Mouse (Mus musculus) liver, embryonic 14.5 days (tissue): Measurements from ENCODE around the gene Lce1m. TPM values are rescaled to one million over a fixed set of nuclear protein-coding genes. Genes with fewer than 3 reads are reported as not detected.
A peak's percentile ranks its signal among the peaks of the same experiment; 100 is the strongest.

Experiments used
- ATAC-seq: fragments of 200-750 bp; cut with Nextera tagmentation; 2 replicates; pipeline ENCODE4 v1.8.0; 2017; ENCODE audit warnings: moderate number of reproducible peaks, mild to moderate bottlenecking, moderate library complexity; ENCODE audit not compliant: insufficient read depth
- DNase-seq, 3 experiments: peaks; one replicate each; pipeline ENCODE4 v3.0.0-alpha.2; 2012 to 2013; ENCODE audit warnings: low read depth in 3 of 3, low spot score in 3 of 3
- H3K27ac ChIP-seq: fragments of 300-500 bp; sonication (generic); 2 replicates; pipeline ENCODE4 v1.5.1; 2014; ENCODE audit warnings: moderate library complexity, mild to moderate bottlenecking, control low read depth, inconsistent platforms
- H3K27me3 ChIP-seq: fragments of 300-500 bp; sonication (generic); 2 replicates; pipeline ENCODE4 v1.6.1; 2014; ENCODE audit warnings: mild to moderate bottlenecking, low read length, moderate library complexity; ENCODE audit not compliant: control insufficient read depth, insufficient read depth
- H3K36me3 ChIP-seq: fragments of 300-500 bp; sonication (generic); replicated peaks from 2 replicates; pipeline ENCODE4 v1.6.1; 2014; ENCODE audit warnings: low read depth; ENCODE audit not compliant: control insufficient read depth, insufficient read depth
- H3K4me1 ChIP-seq, 2 experiments: fragments of 200-500 bp in 1 of 2; fragments of 300-500 bp in 1 of 2; sonication (generic) in 1 of 2; replicated peaks; 2 replicates each; pipeline ENCODE4 v1.6.1; 2012 to 2014; ENCODE audit warnings: antibody characterized with exemption in 1 of 2, inconsistent platforms in 1 of 2, low read length in 1 of 2; ENCODE audit not compliant: control insufficient read depth in 2 of 2, insufficient read depth in 2 of 2
- H3K4me2 ChIP-seq: fragments of 300-500 bp; sonication (generic); 2 replicates; pipeline ENCODE4 v1.6.1; 2014; ENCODE audit warnings: low read depth, mild to moderate bottlenecking, control low read depth, moderate library complexity
- H3K4me3 ChIP-seq, 2 experiments: fragments of 200-500 bp in 1 of 2; fragments of 300-500 bp in 1 of 2; sonication (generic) in 1 of 2; 2 replicates each; pipeline ENCODE4 v1.5.1; 2012 to 2014; ENCODE audit warnings: low read depth in 2 of 2, low read length in 2 of 2, mild to moderate bottlenecking in 2 of 2, control low read depth in 1 of 2, inconsistent platforms in 1 of 2, moderate library complexity in 1 of 2; ENCODE audit not compliant: insufficient read depth in 1 of 2
- H3K9ac ChIP-seq: fragments of 300-500 bp; sonication (generic); replicated peaks from 2 replicates; pipeline ENCODE4 v1.6.1; 2014; ENCODE audit warnings: mild to moderate bottlenecking, control low read depth, moderate library complexity
- H3K9me3 ChIP-seq: fragments of 300-500 bp; sonication (generic); 2 replicates; pipeline ENCODE4 v1.6.1; 2016; ENCODE audit warnings: low read length, mixed read lengths; ENCODE audit not compliant: control insufficient read depth
- CTCF ChIP-seq: IDR thresholded peaks from 2 replicates; pipeline ENCODE4 v1.5.1; 2016; ENCODE audit warnings: antibody characterized with exemption, low read depth, control low read depth
- EP300 ChIP-seq: IDR thresholded peaks from 2 replicates; pipeline ENCODE4 v1.6.1; 2016; ENCODE audit warnings: antibody characterized with exemption, low read depth
- WGBS: fragments of 180-500 bp; shearing (Covaris S2); extraction: QIAGEN DNeasy Blood & Tissue Kit; methylation state at CpG from one replicate; pipeline ENCODE4 v1.1.7; 2014; ENCODE audit not compliant: insufficient replicate concordance; 5-methylcytosine and 5-hydroxymethylcytosine counted together
- polyA plus RNA-seq, 2 experiments: library from polyadenylated mRNA; depleted of rRNA in 1 of 2; stranded (reverse) in 1 of 2; unstranded in 1 of 2; fragments of >200 nt; fragmentation: Nextera tagmentation in 1 of 2; extraction: Ambion mirVana in 1 of 2; gene quantifications; 2 replicates each; pipeline versions ENCODE4 v1.2.1 to v1.2.3; 2012 to 2014

Lce1m gene
- polyA plus RNA-seq, 2 experiments = not detected

DNA sequence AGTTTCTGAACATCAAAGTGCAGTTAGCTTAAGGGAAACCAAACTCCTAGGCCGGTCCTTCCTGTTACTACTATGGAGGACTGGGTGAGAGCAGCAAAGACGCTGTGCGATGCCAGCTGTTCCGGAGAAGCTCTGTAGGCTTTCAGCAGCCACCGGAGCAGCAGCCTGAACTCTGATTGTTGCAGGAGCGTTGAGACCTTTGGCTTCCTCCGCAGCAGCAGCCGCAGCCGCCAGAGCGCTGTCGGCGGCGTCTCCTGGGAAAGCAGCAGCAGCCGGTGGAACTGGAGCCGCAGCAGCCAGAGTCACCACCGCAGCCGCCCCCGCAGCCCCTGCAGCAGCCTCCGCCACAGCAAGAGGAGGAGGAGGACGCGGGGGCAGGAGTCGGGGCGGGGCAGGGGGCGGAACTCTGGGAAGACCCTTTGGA, 4.5 kb downstream of the Lce1m start:
- Histone ChIP-seq H3K4me1 (no peaks in the 10 kb centered on the region), H3K9ac (no peak overlapping the region), H3K9me3 (no peaks in the 10 kb centered on the region), H3K4me2 (peak overlapping the region; percentile 48), H3K27ac (no peak overlapping the region), H3K36me3 (no peaks in the 10 kb centered on the region), H3K4me3 (peak overlapping the region; percentile 9 to 20; a peak in 2 of 4 replicates), H3K27me3 (no peaks in the 10 kb centered on the region)
- ATAC-seq = no peak
- 2% methylated on average over 23 of the region's 24 CpGs for WGBS
- DNase-seq = no peak
- TF ChIP-seq EP300 (no peak), CTCF (no peak)

DNA sequence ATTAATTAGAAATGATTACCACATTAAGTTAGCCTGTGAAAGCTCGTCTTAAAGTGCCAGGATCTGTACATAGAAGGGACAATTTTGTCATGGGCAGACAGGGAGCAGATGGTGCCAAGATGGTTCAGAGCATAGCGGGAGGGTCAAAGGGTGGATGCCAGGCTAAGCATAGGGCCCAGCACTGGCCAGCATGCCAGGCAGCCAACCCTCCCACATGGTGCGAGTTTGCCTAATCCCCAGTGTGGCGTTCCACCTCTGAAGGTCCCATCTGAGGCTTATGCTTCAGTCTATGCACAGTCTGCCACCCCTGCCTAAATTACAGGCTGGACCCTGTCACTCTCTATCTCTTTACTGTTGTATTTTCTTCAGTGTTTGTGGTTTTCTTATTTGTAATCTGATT, 16.0 kb downstream of the Lce1m start:
- H3K4me1 ChIP-seq = no peaks in the 10 kb centered on the region
- no peak overlapping the region for H3K27ac ChIP-seq
- H3K27me3 ChIP-seq = no peaks in the 10 kb centered on the region
- no peak for TF ChIP-seq EP300
- no peak for TF ChIP-seq CTCF
- H3K4me2 ChIP-seq = no peak overlapping the region
- no peak overlapping the region for H3K9ac ChIP-seq
- no peaks in the 10 kb centered on the region for H3K9me3 ChIP-seq
- H3K36me3 ChIP-seq = no peaks in the 10 kb centered on the region
- no peak overlapping the region for H3K4me3 ChIP-seq
- no peak for DNase-seq
- no peak for ATAC-seq
- 55% methylated on average over 4 of the region's 4 CpGs for WGBS

DNA sequence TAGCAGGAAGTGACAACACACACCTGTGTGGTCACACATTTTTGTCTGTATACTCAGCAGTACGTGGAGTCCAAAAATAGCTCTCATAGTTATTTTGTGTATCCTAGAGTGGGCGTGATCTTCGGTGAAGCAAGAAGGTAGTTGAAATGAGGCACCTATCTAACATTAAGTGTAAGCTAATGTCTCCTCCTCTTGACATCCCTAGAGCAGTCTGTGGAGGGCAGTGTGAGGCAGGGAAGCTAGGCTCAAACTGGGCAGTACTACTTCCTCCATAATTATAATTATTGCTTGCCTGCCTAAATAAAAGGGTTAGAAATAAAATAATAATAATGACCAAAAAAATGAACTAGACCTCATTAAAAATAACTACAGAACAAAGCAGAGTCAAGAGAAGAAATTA, 18.2 kb downstream of the Lce1m start:
- 56% methylated on average over 3 of the region's 3 CpGs for WGBS
- no peak for ATAC-seq
- no peak for DNase-seq

DNA sequence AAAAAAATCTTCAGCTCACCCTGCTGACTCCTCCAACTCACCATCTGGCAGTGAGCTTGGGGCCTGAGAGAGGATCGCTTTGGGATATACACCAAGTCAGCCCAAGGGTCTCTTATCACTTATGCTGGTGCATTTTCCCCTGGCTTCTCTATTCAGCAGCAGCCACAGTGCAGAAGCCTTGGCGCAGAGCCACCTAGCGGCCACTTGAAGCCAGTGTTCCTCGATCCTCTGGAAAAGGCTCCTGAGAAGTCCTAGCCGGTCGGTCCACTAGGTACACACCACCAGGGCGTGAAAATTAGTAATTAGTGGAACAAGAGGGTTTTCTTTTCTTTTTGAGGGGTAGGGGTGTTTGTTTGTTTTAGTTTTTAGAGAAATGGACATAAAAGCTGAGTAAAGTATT, 20.2 kb downstream of the Lce1m start:
- Histone ChIP-seq H3K27ac (no peak overlapping the region), H3K9ac (no peak overlapping the region), H3K4me1 (no peaks in the 10 kb centered on the region), H3K9me3 (no peaks in the 10 kb centered on the region), H3K27me3 (no peaks in the 10 kb centered on the region), H3K4me2 (no peak overlapping the region), H3K4me3 (no peak overlapping the region), H3K36me3 (no peaks in the 10 kb centered on the region)
- no peak for TF ChIP-seq EP300
- TF ChIP-seq CTCF = peak; percentile 84
- ATAC-seq (no peak), DNase-seq (peak in 1 of 3 experiments; percentile 3)
- 4% methylated on average over 7 of the region's 7 CpGs for WGBS

More for the DNA sequence above, 18.2 kb downstream of the Lce1m start:
- Histone ChIP-seq H3K9ac (no peak overlapping the region), H3K4me1 (no peaks in the 10 kb centered on the region), H3K4me2 (no peak overlapping the region), H3K9me3 (no peaks in the 10 kb centered on the region), H3K36me3 (no peaks in the 10 kb centered on the region), H3K4me3 (no peak overlapping the region), H3K27me3 (no peaks in the 10 kb centered on the region), H3K27ac (no peak overlapping the region)
- TF ChIP-seq EP300 (no peak), CTCF (no peak)

DNA sequence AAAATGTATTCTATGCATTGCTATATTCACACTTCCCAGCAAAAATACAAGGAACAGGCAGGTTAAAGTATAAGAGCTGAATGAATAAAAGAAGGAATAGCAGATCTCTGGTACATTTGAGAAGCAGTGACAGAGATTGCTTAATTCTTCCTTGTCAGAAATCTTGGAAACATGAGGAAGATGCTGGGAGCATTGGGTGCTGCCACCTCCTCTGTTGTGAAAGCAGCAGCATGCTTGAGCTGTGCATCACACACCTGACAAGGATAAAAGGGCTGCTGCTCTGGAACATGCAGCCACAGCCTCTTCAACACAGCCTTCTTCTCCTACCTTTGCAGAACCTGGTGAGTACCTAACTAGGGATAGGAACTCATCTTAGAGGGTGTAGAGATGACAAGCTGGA, 26.9 kb downstream of the Lce1m start, which contains the start of gene Lce3f:
Lce3f (plus strand) TSS at position 301 of the 400 bp plus-strand sequence.
- TF ChIP-seq EP300 (no peak), CTCF (no peak)
- no peak for DNase-seq
- H3K4me2 ChIP-seq = no peak within 1 kb of the TSS
- no peaks in the 10 kb centered on the region for H3K27me3 ChIP-seq
- no peak within 1 kb of the TSS for H3K27ac ChIP-seq
- no peaks in the 10 kb centered on the region for H3K9me3 ChIP-seq
- no peaks in the 10 kb centered on the region for H3K36me3 ChIP-seq
- no peak within 1 kb of the TSS for H3K4me3 ChIP-seq
- no peak within 1 kb of the TSS for H3K9ac ChIP-seq
- H3K4me1 ChIP-seq = no peaks in the 10 kb centered on the region
- ATAC-seq = no peak

DNA sequence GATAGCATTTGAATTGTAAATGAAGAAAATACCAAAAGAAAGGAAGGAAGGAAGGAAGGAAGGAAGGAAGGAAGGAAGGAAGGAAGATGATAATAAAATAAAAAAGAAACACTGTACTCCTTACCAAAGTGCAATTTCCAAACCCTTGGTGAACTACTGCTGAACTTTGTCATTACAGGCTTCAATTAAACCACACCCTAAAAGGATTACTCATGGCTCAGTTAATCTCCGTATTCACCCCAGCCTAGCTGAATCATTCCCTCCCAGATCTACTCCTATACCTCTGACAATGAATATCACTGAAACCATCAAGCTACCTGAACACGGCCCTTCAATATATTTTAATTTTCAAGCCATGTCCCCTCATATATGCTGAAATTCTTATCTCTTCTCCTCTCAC, 40.4 kb downstream of the Lce1m start:
- no peaks in the 10 kb centered on the region for H3K36me3 ChIP-seq
- WGBS = 53% methylated on average over 2 of the region's 2 CpGs
- no peak overlapping the region for H3K27ac ChIP-seq
- no peak for ATAC-seq
- no peaks in the 10 kb centered on the region for H3K4me1 ChIP-seq
- H3K9ac ChIP-seq = no peak overlapping the region
- TF ChIP-seq EP300 (no peak), CTCF (no peak)
- H3K9me3 ChIP-seq = no peaks in the 10 kb centered on the region
- H3K27me3 ChIP-seq = no peaks in the 10 kb centered on the region
- no peak overlapping the region for H3K4me2 ChIP-seq
- DNase-seq = no peak
- H3K4me3 ChIP-seq = no peak overlapping the region

Other genes with a start within 250 kb of the Lce1m start
- gene Lce1i, start 240.2 kb downstream of the Lce1m start, polyA plus RNA-seq (2012; rRNA removed) = not detected in 2 replicates
- gene Lce1i, start 240.2 kb downstream of the Lce1m start, polyA plus RNA-seq (2014; fragmentation: Nextera tagmentation; extraction: Ambion mirVana) = not detected in 2 replicates
- not detected in 2 replicates for gene Lce1j, start 228.5 kb downstream of the Lce1m start, polyA plus RNA-seq (2012; rRNA removed)
- gene Lce1j, start 228.5 kb downstream of the Lce1m start, polyA plus RNA-seq (2014; fragmentation: Nextera tagmentation; extraction: Ambion mirVana) = not detected in 2 replicates
- gene Lce1k, start 211.2 kb downstream of the Lce1m start, polyA plus RNA-seq (2012; rRNA removed) = not detected in 2 replicates
- gene Lce1k, start 211.2 kb downstream of the Lce1m start, polyA plus RNA-seq (2014; fragmentation: Nextera tagmentation; extraction: Ambion mirVana) = not detected in 2 replicates
- gene Kprp, start 191.8 kb downstream of the Lce1m start, polyA plus RNA-seq (2012; rRNA removed) = not detected in 2 replicates
- not detected in 2 replicates for gene Kprp, start 191.8 kb downstream of the Lce1m start, polyA plus RNA-seq (2014; fragmentation: Nextera tagmentation; extraction: Ambion mirVana)
- not detected in 2 replicates for gene Lce1l, start 167.8 kb downstream of the Lce1m start, polyA plus RNA-seq (2012; rRNA removed)
- gene Lce1l, start 167.8 kb downstream of the Lce1m start, polyA plus RNA-seq (2014; fragmentation: Nextera tagmentation; extraction: Ambion mirVana) = not detected in 2 replicates
- not detected in 2 replicates for gene 2310050C09Rik, start 148.8 kb downstream of the Lce1m start, polyA plus RNA-seq (2012; rRNA removed)
- gene 2310050C09Rik, start 148.8 kb downstream of the Lce1m start, polyA plus RNA-seq (2014; fragmentation: Nextera tagmentation; extraction: Ambion mirVana) = not detected in 2 replicates
- not detected in 2 replicates for gene Lce3a, start 92.8 kb downstream of the Lce1m start, polyA plus RNA-seq (2012; rRNA removed)
- gene Lce3a, start 92.8 kb downstream of the Lce1m start, polyA plus RNA-seq (2014; fragmentation: Nextera tagmentation; extraction: Ambion mirVana) = not detected in 2 replicates
- gene Lce3b, start 86.1 kb downstream of the Lce1m start, polyA plus RNA-seq (2012; rRNA removed) = not detected in 2 replicates
- gene Lce3b, start 86.1 kb downstream of the Lce1m start, polyA plus RNA-seq (2014; fragmentation: Nextera tagmentation; extraction: Ambion mirVana) = not detected in 2 replicates
- gene Lce3c, start 74.6 kb downstream of the Lce1m start, polyA plus RNA-seq (2012; rRNA removed) = not detected in 2 replicates
- not detected in 2 replicates for gene Lce3c, start 74.6 kb downstream of the Lce1m start, polyA plus RNA-seq (2014; fragmentation: Nextera tagmentation; extraction: Ambion mirVana)
- not detected in 2 replicates for gene Lce3d, start 61.7 kb downstream of the Lce1m start, polyA plus RNA-seq (2012; rRNA removed)
- not detected in 2 replicates for gene Lce3d, start 61.7 kb downstream of the Lce1m start, polyA plus RNA-seq (2014; fragmentation: Nextera tagmentation; extraction: Ambion mirVana)
- not detected in 2 replicates for gene Lce3e, start 52.0 kb downstream of the Lce1m start, polyA plus RNA-seq (2012; rRNA removed)
- not detected in 2 replicates for gene Lce3e, start 52.0 kb downstream of the Lce1m start, polyA plus RNA-seq (2014; fragmentation: Nextera tagmentation; extraction: Ambion mirVana)
- gene Lce3f, start 26.8 kb downstream of the Lce1m start, polyA plus RNA-seq (2012; rRNA removed) = not detected in 2 replicates
- gene Lce3f, start 26.8 kb downstream of the Lce1m start, polyA plus RNA-seq (2014; fragmentation: Nextera tagmentation; extraction: Ambion mirVana) = not detected in 2 replicates
- gene Crct1, start 3.4 kb downstream of the Lce1m start, polyA plus RNA-seq (2012; rRNA removed) = not detected in 2 replicates
- not detected in 2 replicates for gene Crct1, start 3.4 kb downstream of the Lce1m start, polyA plus RNA-seq (2014; fragmentation: Nextera tagmentation; extraction: Ambion mirVana)
- not detected in 2 replicates for gene Gm4858, start 49.8 kb upstream of the Lce1m start, polyA plus RNA-seq (2012; rRNA removed)
- not detected in 2 replicates for gene Gm4858, start 49.8 kb upstream of the Lce1m start, polyA plus RNA-seq (2014; fragmentation: Nextera tagmentation; extraction: Ambion mirVana)
- gene Crnn, start 125.7 kb upstream of the Lce1m start, polyA plus RNA-seq (2012; rRNA removed) = not detected in 2 replicates
- gene Crnn, start 125.7 kb upstream of the Lce1m start, polyA plus RNA-seq (2014; fragmentation: Nextera tagmentation; extraction: Ambion mirVana) = not detected in 2 replicates
- gene Flg2, start 178.2 kb upstream of the Lce1m start, polyA plus RNA-seq (2012; rRNA removed) = not detected in 2 replicates
- not detected in 2 replicates for gene Flg2, start 178.2 kb upstream of the Lce1m start, polyA plus RNA-seq (2014; fragmentation: Nextera tagmentation; extraction: Ambion mirVana)